Mouse (Mus musculus) small intestine, adult 2 months (tissue): ENCODE data around the gene Tcf21.

ENCODE experiments used
- CTCF ChIP-seq: fragments of 200-500 bp; IDR thresholded peaks from 2 replicates; pipeline ENCODE4 v1.5.1; 2012; ENCODE audit warnings: low read depth, mild to moderate bottlenecking, control low read depth, inconsistent platforms, low read length, moderate library complexity, mixed read lengths; ENCODE audit not compliant: insufficient replicate concordance, insufficient read length; ENCODE audit errors: extremely low read depth
- POLR2A ChIP-seq: fragments of 200-500 bp; IDR thresholded peaks from 2 replicates; pipeline ENCODE4 v1.6.1; 2012; ENCODE audit warnings: low read depth, mild to moderate bottlenecking, control low read depth, inconsistent platforms, low read length, moderate library complexity

DNA sequence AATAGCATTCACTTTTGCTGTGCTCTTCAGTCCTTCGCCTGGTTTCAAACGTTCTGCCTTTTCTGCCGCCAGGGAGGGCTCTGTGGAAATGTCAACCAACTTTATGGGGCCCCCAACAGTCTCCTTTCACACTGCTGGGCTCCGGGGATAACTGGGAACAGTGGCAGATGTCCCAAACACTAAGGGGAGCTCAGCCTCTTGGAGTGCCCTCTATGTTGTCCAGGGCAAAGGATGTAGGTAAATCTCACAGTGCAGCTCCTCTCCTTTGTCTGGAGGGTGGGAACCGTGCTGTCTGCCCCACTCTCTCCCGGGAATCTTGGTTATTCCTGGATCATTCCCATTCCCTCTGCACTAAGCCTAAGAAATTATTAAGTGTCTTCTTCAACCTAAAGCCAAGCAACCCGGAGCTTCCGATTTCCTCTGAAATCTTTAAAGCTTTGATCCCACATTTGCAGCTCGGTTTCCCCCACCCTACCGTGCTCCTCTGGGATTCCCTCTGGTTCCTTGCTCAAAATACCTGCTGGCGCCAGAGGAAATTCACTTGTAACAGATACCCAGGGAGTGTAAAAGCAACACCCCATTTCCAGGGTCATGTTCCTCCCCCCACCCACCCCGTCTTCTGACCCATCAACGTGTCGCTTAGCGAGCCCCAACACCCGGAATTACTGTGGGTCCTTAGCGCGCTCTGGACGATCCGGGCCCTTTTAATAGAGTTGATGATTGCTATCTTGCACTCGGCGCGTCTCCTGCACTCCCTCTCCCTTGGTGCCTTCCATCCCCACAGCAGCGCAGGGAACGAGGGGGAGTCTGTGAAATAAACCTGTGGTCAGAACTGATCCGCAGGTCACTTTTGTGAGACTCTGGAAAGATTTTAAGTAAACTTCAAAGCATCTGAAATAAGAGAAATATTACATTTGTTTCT, 23.7 kb upstream of the Tcf21 start:
- TF ChIP-seq CTCF (no peak), POLR2A (no peak)
